Mouse (Mus musculus) brain, embryonic 14.5 days (tissue): ENCODE data around the gene Pdx1.

Source experiments
- CTCF ChIP-seq: fragments of 200-500 bp; IDR thresholded peaks from 2 replicates; pipeline ENCODE4 v1.5.1; 2012; ENCODE audit warnings: inconsistent platforms, mild to moderate bottlenecking, moderate library complexity, borderline replicate concordance; ENCODE audit not compliant: insufficient read depth, insufficient read length; ENCODE audit errors: extremely low read depth
- POLR2A ChIP-seq: fragments of 200-500 bp; IDR thresholded peaks from 2 replicates; pipeline ENCODE4 v1.6.1; 2012; ENCODE audit warnings: mild to moderate bottlenecking, inconsistent platforms, borderline replicate concordance; ENCODE audit not compliant: poor library complexity, insufficient read depth, insufficient read length, severe bottlenecking; ENCODE audit errors: extremely low read depth

DNA sequence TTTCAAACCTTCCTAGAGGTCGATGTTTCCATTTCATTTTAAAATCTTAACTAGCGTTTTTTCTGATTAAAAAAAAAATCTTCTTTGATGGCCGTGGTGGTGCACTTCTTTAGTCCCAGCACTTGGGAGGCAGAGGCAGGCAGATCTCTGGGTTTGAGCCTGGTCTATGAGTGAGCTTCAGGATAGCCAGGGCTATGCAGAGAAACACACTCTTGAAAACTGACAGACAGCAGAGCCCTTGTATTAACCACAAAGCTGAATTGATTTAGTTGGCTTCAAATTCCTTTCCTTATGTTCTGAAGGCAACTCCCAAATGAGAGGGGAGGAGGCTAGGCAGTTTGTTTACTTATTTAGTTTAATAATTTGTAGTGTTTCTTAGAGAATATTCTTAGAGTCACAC, 6.0 kb downstream of the Pdx1 start:
- TF ChIP-seq CTCF (no peak), POLR2A (no peak)
